Mouse (Mus musculus) heart, adult 2 months (tissue): ENCODE results near the gene Ttc28. TPM values are rescaled to one million over a fixed set of nuclear protein-coding genes. Genes with fewer than 3 reads are reported as not detected.

Source experiments
- DNase-seq, 2 experiments: peaks; one replicate each; pipeline ENCODE4 v3.0.0; 2021
- H3K27ac ChIP-seq: fragments of 200-600 bp; 2 replicates; pipeline ENCODE4 v1.8.1; 2022
- H3K27me3 ChIP-seq: fragments of 200-500 bp; 2 replicates; pipeline ENCODE4 v1.6.1; 2012; ENCODE audit warnings: mild to moderate bottlenecking, low read length, inconsistent platforms, mixed read lengths; ENCODE audit not compliant: control insufficient read depth, insufficient read depth
- H3K36me3 ChIP-seq: fragments of 200-500 bp; 2 replicates; pipeline ENCODE4 v1.6.1; 2012; ENCODE audit warnings: low read length, inconsistent platforms; ENCODE audit not compliant: control insufficient read depth, insufficient read depth
- H3K4me1 ChIP-seq: fragments of 200-500 bp; 2 replicates; pipeline ENCODE4 v1.6.1; 2011; ENCODE audit warnings: low read length; ENCODE audit not compliant: control insufficient read depth, insufficient read depth
- H3K4me3 ChIP-seq: fragments of 200-600 bp; 2 replicates; pipeline ENCODE4 v1.8.1; 2022
- H3K79me2 ChIP-seq: fragments of 200-500 bp; replicated peaks from 2 replicates; pipeline ENCODE4 v1.6.1; 2012; ENCODE audit warnings: mild to moderate bottlenecking, inconsistent platforms, low read length, moderate library complexity, mixed read lengths; ENCODE audit not compliant: control insufficient read depth, insufficient read depth
- H3K9ac ChIP-seq: fragments of 200-500 bp; 2 replicates; pipeline ENCODE4 v1.6.1; 2012; ENCODE audit warnings: low read depth, mild to moderate bottlenecking, control low read depth, inconsistent platforms, low read length, mixed read lengths
- CTCF ChIP-seq: fragments of 200-600 bp; IDR thresholded peaks from 2 replicates; pipeline ENCODE4 v1.8.1; 2022; ENCODE audit warnings: antibody characterized with exemption, mild to moderate bottlenecking, moderate library complexity
- EP300 ChIP-seq: fragments of 200-500 bp; IDR thresholded peaks from 2 replicates; pipeline ENCODE4 v1.6.1; 2011; ENCODE audit warnings: low read depth, low read length, control low read depth; ENCODE audit not compliant: insufficient read depth
- POLR2A ChIP-seq: fragments of 200-500 bp; IDR thresholded peaks from 2 replicates; pipeline ENCODE4 v1.6.1; 2011; ENCODE audit warnings: mild to moderate bottlenecking, low read depth, low read length, control low read depth; ENCODE audit not compliant: insufficient read depth
- WGBS: fragments of 180-500 bp; shearing (Covaris S2); methylation state at CpG from one replicate; pipeline ENCODE4 v1.1.7; 2018; 5-methylcytosine and 5-hydroxymethylcytosine counted together
- intact Hi-C: fragments of 180-260 bp; cut with DNase I; formaldehyde crosslinking; loops from one replicate; pipeline ENCODE4 v1.15.1; 2025
- polyA plus RNA-seq: library from polyadenylated mRNA; depleted of rRNA; stranded (reverse); fragments of >200 nt; gene quantifications from 2 replicates; pipeline ENCODE4 v1.2.3, GENCODE M21; 2012
- total RNA-seq, 2 experiments: library from RNA; stranded (reverse); gene quantifications; 2 replicates each; pipeline ENCODE4 v1.2.3; 2021

Gene Ttc28
- total and polyA plus RNA-seq, 3 experiments = 7.2 to 15.0 (median 12.3) TPM

- H3K79me2 ChIP-seq = no peaks in the 10 kb centered on the region
- intact Hi-C loops = loop anchor here (5.0 kb wide), 1 partner anchor 156 kb away; no protein-coding TSS in a partner anchor
- peaks cover 19% of the 10 kb centered on the region for H3K4me1 ChIP-seq
- no peak overlapping the region for H3K9ac ChIP-seq
- H3K27ac ChIP-seq = peak overlapping the region; percentile 41
- H3K4me3 ChIP-seq = no peak overlapping the region
- TF ChIP-seq POLR2A = no peak
- TF ChIP-seq EP300 = no peak
- no peak for TF ChIP-seq CTCF
- no peak for DNase-seq
- WGBS = 37% methylated on average over 6 of the region's 6 CpGs
- H3K36me3 ChIP-seq = peaks cover 2% of the 10 kb centered on the region
- H3K27me3 ChIP-seq = no peaks in the 10 kb centered on the region
These were observed 231.8 kb downstream of the Ttc28 start for GRCm38 (mm10) chr5:111111378-111111777.

DNA sequence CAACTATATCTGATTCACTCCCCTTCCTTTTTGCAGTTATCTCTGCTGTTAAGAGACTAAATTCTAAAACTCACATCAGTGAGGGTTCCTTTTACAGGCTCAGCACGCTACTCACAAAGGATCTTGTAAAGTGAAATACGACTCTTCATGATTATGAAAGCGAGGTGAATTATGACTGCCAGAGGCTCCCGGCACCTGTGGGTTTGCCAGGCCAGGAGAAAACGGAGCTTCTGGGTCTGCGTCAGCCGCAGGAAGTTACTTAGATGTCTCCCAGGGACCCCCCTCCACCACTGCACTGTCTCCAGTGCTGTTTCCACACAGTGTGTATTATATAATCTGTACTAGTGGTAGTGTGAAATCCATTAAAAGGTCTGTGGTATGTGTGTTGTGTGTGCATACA, 233.6 kb downstream of the Ttc28 start:
- Histone ChIP-seq H3K4me1 (peaks cover 17% of the 10 kb centered on the region), H3K9ac (no peak overlapping the region), H3K79me2 (no peaks in the 10 kb centered on the region; the same call in 1 of the 2 replicates), H3K27me3 (no peaks in the 10 kb centered on the region), H3K36me3 (peaks cover 3% of the 10 kb centered on the region), H3K27ac (no peak overlapping the region), H3K4me3 (no peak overlapping the region)
- DNase-seq = no peak
- WGBS = 85% methylated on average over 7 of the region's 7 CpGs
- intact Hi-C loops = loop anchor here (5.0 kb wide), 1 partner anchor 154 kb away; no protein-coding TSS in a partner anchor
- TF ChIP-seq POLR2A (no peak), EP300 (no peak), CTCF (no peak)

- H3K27me3 ChIP-seq = no peaks in the 10 kb centered on the region
- peaks cover 20% of the 10 kb centered on the region for H3K4me1 ChIP-seq
- peak overlapping the region; percentile 31 for H3K27ac ChIP-seq
- no peak for TF ChIP-seq POLR2A
- no peak for TF ChIP-seq CTCF
- TF ChIP-seq EP300 = no peak
- peaks cover 3% of the 10 kb centered on the region for H3K36me3 ChIP-seq
- 58% methylated on average over 8 of the region's 8 CpGs for WGBS
- no peak for DNase-seq
- H3K9ac ChIP-seq = no peak overlapping the region
- intact Hi-C loops = loop anchor here (2.0 to 5.0 kb wide), 2 partner anchors 63 to 153 kb away; no protein-coding TSS in a partner anchor
- no peaks in the 10 kb centered on the region; the same call in 1 of the 2 replicates for H3K79me2 ChIP-seq
- no peak overlapping the region for H3K4me3 ChIP-seq
These were observed 234.2 kb downstream of the Ttc28 start for GRCm38 (mm10) chr5:111113694-111114375.

GRCm38 (mm10) chr5:111114597-111114996, 235.0 kb downstream of the Ttc28 start:
- Histone ChIP-seq H3K9ac (no peak overlapping the region), H3K27me3 (no peaks in the 10 kb centered on the region), H3K4me1 (peaks cover 25% of the 10 kb centered on the region), H3K27ac (peak overlapping the region; percentile 72), H3K79me2 (no peaks in the 10 kb centered on the region; the same call in 1 of the 2 replicates), H3K4me3 (no peak overlapping the region), H3K36me3 (peaks cover 6% of the 10 kb centered on the region)
- DNase-seq = peak in 1 of 2 experiments; percentile 27
- intact Hi-C loops = loop anchor here (2.0 to 5.0 kb wide), 2 partner anchors 62 to 153 kb away; no protein-coding TSS in a partner anchor
- no peak for TF ChIP-seq CTCF
- no peak for TF ChIP-seq EP300
- peak; percentile 26; the same call in 1 of the 2 replicates for TF ChIP-seq POLR2A
- WGBS = 46% methylated on average over 10 of the region's 10 CpGs

- Histone ChIP-seq H3K27ac (peak overlapping the region; percentile 72), H3K36me3 (peaks cover 13% of the 10 kb centered on the region), H3K9ac (no peak overlapping the region), H3K4me3 (no peak overlapping the region), H3K79me2 (no peaks in the 10 kb centered on the region; the same call in 1 of the 2 replicates), H3K27me3 (no peaks in the 10 kb centered on the region), H3K4me1 (peaks cover 28% of the 10 kb centered on the region)
- WGBS = 35% methylated on average over 15 of the region's 15 CpGs
- TF ChIP-seq POLR2A (no peak), EP300 (0 out of 2 replicates have a peak, but pooled peaks have one; percentile 31)
- intact Hi-C loops = loop anchor here (2.0 to 5.0 kb wide), 3 partner anchors 42 to 133 kb away; no protein-coding TSS in a partner anchor
- peak; percentile 50 to 52 for DNase-seq
These were observed 236.1 kb downstream of the Ttc28 start for GRCm38 (mm10) chr5:111115519-111116350.
